Mouse (Mus musculus): ENCODE measurements around the gene R3hdm2.

The R3hdm2 gene

GRCm38 (mm10) chr10:127543916-127544315 is 163.8 kb downstream of the R3hdm2 start:
- no peak for DNase-seq (ENCODE audit: low spot score in 2 of 2)

- DNase-seq (ENCODE audit: low spot score in 2 of 2): no peak
These were observed 164.2 kb downstream of the R3hdm2 start for GRCm38 (mm10) chr10:127544375-127544774.

GRCm38 (mm10) chr10:127546505-127546904 is 166.4 kb downstream of the R3hdm2 start:
- no peak for DNase-seq (ENCODE audit: low spot score in 2 of 2)

- DNase-seq (ENCODE audit: low spot score in 2 of 2): no peak
These were observed 168.1 kb downstream of the R3hdm2 start for GRCm38 (mm10) chr10:127548236-127548635.

Measured in urinary bladder, postnatal 36 days (tissue).